Mouse (Mus musculus): ENCODE measurements at regions not wholly inside any gene's neighbourhood (a gene's known extent, or its start where the extent isn't known, plus 50 kb on each side); places are given as distances from the start of the nearest gene placed in this dataset.
"Not testable (repeated sequence)": the region's sequence is repeated elsewhere in the genome, so short reads cannot be mapped to it uniquely, and the experiment has no call there.

GRCm38 (mm10) chr14:47935401-47935800 lies 185.2 kb upstream of the Peli2 start:
- no peak for DNase-seq

GRCm38 (mm10) chr14:47937081-47937651 lies 183.5 kb upstream of the Peli2 start:
- DNase-seq = peak; percentile 41

GRCm38 (mm10) chr14:47939781-47940590 lies 180.6 kb upstream of the Peli2 start:
- peak; percentile 38 for DNase-seq

GRCm38 (mm10) chr14:47942671-47943070 lies 178.0 kb upstream of the Peli2 start:
- DNase-seq = no peak

- no peak for DNase-seq
These were observed 176.0 kb upstream of the Peli2 start for GRCm38 (mm10) chr14:47944595-47944994.

- no peak for DNase-seq
These were observed 169.6 kb upstream of the Peli2 start for GRCm38 (mm10) chr14:47951041-47951440.

GRCm38 (mm10) chr14:47958171-47958570 lies 162.5 kb upstream of the Peli2 start:
- peak; percentile 69 for DNase-seq

- DNase-seq = no peak
These were observed 161.0 kb upstream of the Peli2 start for GRCm38 (mm10) chr14:47959366-47960280.

GRCm38 (mm10) chr14:47964806-47965205 lies 155.8 kb upstream of the Peli2 start:
- DNase-seq = not testable (repeated sequence)

- DNase-seq = no peak
These were observed 150.8 kb upstream of the Peli2 start for GRCm38 (mm10) chr14:47969871-47970270.

- not testable (repeated sequence) for DNase-seq
These were observed 147.5 kb upstream of the Peli2 start for GRCm38 (mm10) chr14:47973161-47973560.

- no peak for DNase-seq
These were observed 137.5 kb upstream of the Peli2 start for GRCm38 (mm10) chr14:47982993-47983740.

- DNase-seq = peak; percentile 11
These were observed 134.1 kb upstream of the Peli2 start for GRCm38 (mm10) chr14:47986483-47986882.

- peak; percentile 6 for DNase-seq
These were observed 133.7 kb upstream of the Peli2 start for GRCm38 (mm10) chr14:47986941-47987340.

- DNase-seq = no peak
These were observed 133.1 kb upstream of the Peli2 start for GRCm38 (mm10) chr14:47987392-47988075.

- no peak for DNase-seq
These were observed 132.5 kb upstream of the Peli2 start for GRCm38 (mm10) chr14:47988131-47988530.

- DNase-seq = no peak
These were observed 131.3 kb upstream of the Peli2 start for GRCm38 (mm10) chr14:47989315-47989714.

GRCm38 (mm10) chr14:47990716-47991115 lies 129.9 kb upstream of the Peli2 start:
- no peak for DNase-seq

- no peak for DNase-seq
These were observed 129.1 kb upstream of the Peli2 start for GRCm38 (mm10) chr14:47991546-47991945.

GRCm38 (mm10) chr14:47992091-47992490 lies 128.5 kb upstream of the Peli2 start:
- no peak for DNase-seq

GRCm38 (mm10) chr14:47992851-47993250 lies 127.8 kb upstream of the Peli2 start:
- DNase-seq = no peak

- no peak for DNase-seq
These were observed 121.7 kb upstream of the Peli2 start for GRCm38 (mm10) chr14:47998936-47999335.

All from lung, postnatal 10 days (tissue).